Mouse (Mus musculus) heart, embryonic 11.5 days (tissue): ENCODE measurements at regions not wholly inside any gene's neighbourhood (a gene's known extent, or its start where the extent isn't known, plus 50 kb on each side); places are given as distances from the start of the nearest gene placed in this dataset.

Experiments used
- ATAC-seq: fragments of 200-750 bp; cut with Nextera tagmentation; replicated peaks from 2 replicates; pipeline ENCODE4 v1.8.0; 2017; ENCODE audit warnings: moderate library complexity; ENCODE audit not compliant: insufficient number of reproducible peaks, low FRiP score, low TSS enrichment
- H3K27ac ChIP-seq: fragments of 300-500 bp; sonication (generic); 2 replicates; pipeline ENCODE4 v1.5.1; 2014; ENCODE audit warnings: mild to moderate bottlenecking, low read depth, low read length
- H3K27me3 ChIP-seq: fragments of 300-500 bp; sonication (generic); 2 replicates; pipeline ENCODE4 v1.6.1; 2014; ENCODE audit warnings: mild to moderate bottlenecking, low read length, mixed read lengths; ENCODE audit not compliant: control insufficient read depth, insufficient read depth
- H3K36me3 ChIP-seq: fragments of 300-500 bp; sonication (generic); 2 replicates; pipeline ENCODE4 v1.6.1; 2014; ENCODE audit warnings: mild to moderate bottlenecking, low read length, moderate library complexity, mixed read lengths; ENCODE audit not compliant: control insufficient read depth, insufficient read depth
- H3K4me1 ChIP-seq: fragments of 300-500 bp; sonication (generic); 2 replicates; pipeline ENCODE4 v1.6.1; 2014; ENCODE audit warnings: low read length; ENCODE audit not compliant: control insufficient read depth, insufficient read depth
- H3K4me2 ChIP-seq: fragments of 300-500 bp; sonication (generic); 2 replicates; pipeline ENCODE4 v1.6.1; 2014; ENCODE audit warnings: mild to moderate bottlenecking, moderate library complexity
- H3K4me3 ChIP-seq: fragments of 300-500 bp; sonication (generic); 2 replicates; pipeline ENCODE4 v1.5.1; 2014; ENCODE audit warnings: low read depth, low read length
- H3K9ac ChIP-seq: fragments of 300-500 bp; sonication (generic); 2 replicates; pipeline ENCODE4 v1.6.1; 2014; ENCODE audit warnings: mild to moderate bottlenecking, low read depth, low read length, moderate library complexity
- H3K9me3 ChIP-seq: fragments of 300-500 bp; sonication (generic); replicated peaks from 2 replicates; pipeline ENCODE4 v1.6.1; 2016; ENCODE audit warnings: low read length; ENCODE audit not compliant: control insufficient read depth
- WGBS: fragments of 180-500 bp; shearing (Covaris S2); extraction: QIAGEN DNeasy Blood & Tissue Kit; methylation state at CpG from one replicate; pipeline ENCODE4 v1.1.7; 2014; ENCODE audit not compliant: insufficient replicate concordance; 5-methylcytosine and 5-hydroxymethylcytosine counted together

GRCm38 (mm10) chr2:167801389-167801788 is 111.8 kb upstream of the Tmem189 start:
- Histone ChIP-seq H3K4me2 (no peak overlapping the region), H3K27me3 (no peaks in the 10 kb centered on the region), H3K9me3 (no peaks in the 10 kb centered on the region), H3K4me3 (no peak overlapping the region), H3K36me3 (no peaks in the 10 kb centered on the region), H3K27ac (peak overlapping the region; percentile 94), H3K9ac (no peak overlapping the region), H3K4me1 (peaks cover 19% of the 10 kb centered on the region)
- ATAC-seq: peak; percentile 66
- 33% methylated on average over 10 of the region's 10 CpGs for WGBS

DNA sequence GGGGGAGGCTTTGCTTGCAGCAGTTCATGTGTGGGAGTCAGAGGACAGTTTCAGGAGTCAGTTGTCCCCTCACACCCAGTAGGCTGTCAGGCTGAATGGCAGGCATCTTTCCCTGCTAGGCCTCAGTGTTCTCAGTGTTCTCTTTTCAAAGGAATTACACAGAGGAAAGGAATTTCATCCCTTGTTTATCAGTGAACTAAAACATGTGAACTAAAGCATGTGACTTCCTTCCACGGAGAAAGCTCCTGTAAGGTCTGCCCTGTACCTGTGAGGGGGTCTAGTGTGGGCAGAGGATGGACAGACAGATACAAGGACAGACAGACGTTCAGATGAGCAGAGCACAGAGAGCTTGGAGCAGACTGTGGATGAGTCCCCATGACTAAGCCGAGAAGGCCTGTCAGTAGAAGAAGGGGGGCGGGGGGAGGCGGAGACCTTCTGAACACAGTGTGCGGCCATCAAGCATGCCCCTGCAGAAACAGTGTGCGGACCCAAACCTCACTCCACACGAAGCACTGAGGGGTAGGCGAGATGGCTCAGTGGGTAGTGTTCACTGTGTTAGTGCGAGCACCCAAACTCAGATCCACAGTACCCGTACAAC is 111.1 kb upstream of the Tmem189 start:
- Histone ChIP-seq H3K27ac (peak overlapping the region; percentile 94), H3K4me2 (no peak overlapping the region)

DNA sequence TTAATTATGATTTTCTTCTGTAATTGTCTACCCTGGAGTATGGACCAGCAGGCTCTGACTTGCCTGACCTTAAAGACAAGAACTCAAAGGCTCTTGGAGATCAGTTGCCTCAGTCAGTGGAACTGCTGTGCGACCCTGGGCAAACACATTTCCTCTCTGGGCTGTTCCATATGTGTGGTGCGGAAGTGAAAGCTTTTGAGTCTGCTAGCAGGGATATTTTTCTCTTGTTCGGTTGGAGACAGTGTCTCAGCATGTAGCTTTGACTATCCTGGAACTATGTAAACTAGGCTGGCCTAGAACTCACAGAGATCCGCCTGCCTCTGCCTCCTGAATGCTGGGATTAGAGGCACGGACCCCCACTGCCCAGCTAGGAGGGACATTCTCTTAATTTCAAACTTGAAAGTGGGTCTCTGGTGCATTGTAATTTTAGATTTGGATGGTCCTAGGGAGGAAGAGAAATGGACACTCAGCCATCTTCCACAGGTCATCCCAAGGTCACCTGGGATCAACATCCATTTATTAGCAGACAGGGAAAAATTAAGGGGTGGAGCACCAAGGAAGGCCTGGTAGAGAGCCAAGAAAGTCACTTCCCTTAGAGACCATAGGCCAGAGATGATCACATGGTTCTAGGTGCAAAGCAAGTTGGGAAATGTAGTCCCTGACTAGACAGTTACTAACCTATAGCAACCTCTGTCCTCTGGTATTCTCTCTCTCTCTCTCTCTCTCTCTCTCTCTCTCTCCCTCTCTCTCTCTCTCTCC is 110.2 kb upstream of the Tmem189 start:
- Histone ChIP-seq H3K4me3 (no peak overlapping the region), H3K27ac (peak overlapping the region; percentile 94), H3K27me3 (no peaks in the 10 kb centered on the region), H3K9ac (no peak overlapping the region), H3K36me3 (no peaks in the 10 kb centered on the region), H3K4me1 (peaks cover 12% of the 10 kb centered on the region), H3K4me2 (no peak overlapping the region), H3K9me3 (no peaks in the 10 kb centered on the region)
- ATAC-seq: peak; percentile 78
- 85% methylated on average over 5 of the region's 5 CpGs for WGBS

More for the DNA sequence above, 111.1 kb upstream of the Tmem189 start:
- Histone ChIP-seq H3K27me3 (no peaks in the 10 kb centered on the region), H3K9me3 (no peaks in the 10 kb centered on the region), H3K4me1 (peaks cover 14% of the 10 kb centered on the region), H3K4me3 (no peak overlapping the region), H3K36me3 (no peaks in the 10 kb centered on the region), H3K9ac (peak overlapping the region; percentile 17; the same call in 1 of the 2 replicates)
- WGBS: 50% methylated on average over 11 of the region's 11 CpGs
- peak; percentile 20; the same call in 1 of the 2 replicates for ATAC-seq

DNA sequence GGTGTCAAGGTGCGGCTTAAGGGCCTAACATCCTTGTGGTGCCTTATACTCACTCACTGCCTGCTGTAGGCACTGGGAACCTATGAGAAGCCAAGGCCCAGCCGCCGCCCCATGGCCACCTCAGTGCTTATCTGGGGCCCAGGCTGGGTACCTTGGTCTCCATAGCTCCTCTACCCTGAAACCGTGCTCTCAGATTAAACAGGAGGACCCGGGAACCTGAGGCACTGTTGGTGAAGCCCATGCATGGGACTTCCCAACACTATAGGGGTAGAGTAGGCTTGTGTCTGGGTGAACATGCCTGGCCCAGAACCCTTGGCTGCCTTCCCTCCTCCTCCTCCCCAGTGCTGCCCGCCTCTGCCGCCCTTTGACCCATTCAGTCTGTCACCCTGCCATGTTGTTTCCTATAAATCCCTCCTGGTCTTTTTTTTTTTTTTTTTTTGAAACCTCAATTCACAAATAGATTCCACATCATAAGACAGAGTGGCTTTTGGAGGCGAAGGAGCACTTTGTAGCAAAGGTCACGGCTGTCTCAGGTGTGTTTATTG is 109.4 kb upstream of the Tmem189 start:
- H3K27me3 ChIP-seq: no peaks in the 10 kb centered on the region

DNA sequence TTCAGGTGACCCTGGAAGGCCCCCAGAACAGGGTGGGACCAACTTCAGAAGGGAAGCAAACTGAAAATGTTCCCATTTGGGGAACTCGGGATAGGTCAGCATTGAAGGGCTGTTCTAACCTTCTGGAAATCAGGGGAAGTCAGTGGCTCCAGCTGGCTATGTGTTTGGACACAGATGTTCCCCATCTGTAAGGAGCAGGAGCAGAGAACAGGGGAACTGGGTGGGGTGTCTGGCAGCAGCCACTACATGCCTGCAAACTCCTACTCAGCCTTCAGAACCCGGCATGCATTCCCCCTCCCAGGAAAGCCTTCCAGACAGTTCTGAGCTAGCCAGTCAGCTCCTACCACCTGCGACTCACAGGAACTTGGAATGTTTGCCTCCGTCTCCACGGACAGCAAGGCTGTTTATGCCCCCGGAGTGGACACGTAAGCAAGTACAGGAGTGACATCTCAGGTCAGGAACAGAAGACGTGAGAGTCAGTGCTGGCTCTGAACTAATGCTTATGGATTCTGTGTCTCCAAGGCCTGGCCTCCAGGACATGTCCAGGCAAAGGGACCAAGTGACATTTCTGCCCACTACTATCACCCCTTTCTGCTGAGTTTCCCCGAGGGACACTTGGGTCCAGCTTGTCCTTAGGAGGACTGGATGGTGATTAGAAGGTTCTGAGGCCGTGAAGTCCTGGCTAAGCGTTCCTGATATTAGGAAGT is 108.6 kb upstream of the Tmem189 start:
- H3K27ac ChIP-seq: no peak overlapping the region
- H3K36me3 ChIP-seq: no peaks in the 10 kb centered on the region
- 84% methylated on average over 11 of the region's 11 CpGs for WGBS
- H3K9ac ChIP-seq: no peak overlapping the region
- no peaks in the 10 kb centered on the region for H3K9me3 ChIP-seq
- ATAC-seq: no peak
- H3K4me1 ChIP-seq: peaks cover 12% of the 10 kb centered on the region
- H3K4me3 ChIP-seq: no peak overlapping the region
- H3K27me3 ChIP-seq: no peaks in the 10 kb centered on the region
- no peak overlapping the region for H3K4me2 ChIP-seq

More for the DNA sequence above, 109.4 kb upstream of the Tmem189 start:
- Histone ChIP-seq H3K9ac (no peak overlapping the region), H3K9me3 (no peaks in the 10 kb centered on the region), H3K4me1 (peaks cover 12% of the 10 kb centered on the region), H3K4me2 (no peak overlapping the region), H3K36me3 (no peaks in the 10 kb centered on the region), H3K27ac (0 out of 2 replicates have a peak overlapping the region, but pooled peaks have one; percentile 6), H3K4me3 (no peak overlapping the region)
- ATAC-seq: no peak
- WGBS: 87% methylated on average over 9 of the region's 9 CpGs

- Histone ChIP-seq H3K9me3 (no peaks in the 10 kb centered on the region), H3K4me3 (no peak overlapping the region), H3K27me3 (no peaks in the 10 kb centered on the region), H3K9ac (no peak overlapping the region), H3K36me3 (no peaks in the 10 kb centered on the region), H3K4me2 (no peak overlapping the region), H3K27ac (no peak overlapping the region), H3K4me1 (0 out of 2 replicates have a peak, but pooled peaks cover 3% of the 10 kb centered on the region)
- no peak for ATAC-seq
- 79% methylated on average over 7 of the region's 7 CpGs for WGBS
Observed at GRCm38 (mm10) chr2:167795491-167795890, 105.9 kb upstream of the Tmem189 start.

- no peak for ATAC-seq
- no peak overlapping the region for H3K4me2 ChIP-seq
- no peaks in the 10 kb centered on the region for H3K27me3 ChIP-seq
- H3K27ac ChIP-seq: no peak overlapping the region
- no peaks in the 10 kb centered on the region for H3K36me3 ChIP-seq
- H3K4me1 ChIP-seq: no peaks in the 10 kb centered on the region; the same call in 1 of the 2 replicates
- no peak overlapping the region for H3K4me3 ChIP-seq
- no peak overlapping the region for H3K9ac ChIP-seq
- no peaks in the 10 kb centered on the region for H3K9me3 ChIP-seq
- 80% methylated on average over 2 of the region's 2 CpGs for WGBS
Observed at GRCm38 (mm10) chr2:167793916-167794315, 104.3 kb upstream of the Tmem189 start.

- Histone ChIP-seq H3K4me2 (no peak overlapping the region), H3K9me3 (no peaks in the 10 kb centered on the region), H3K4me3 (no peak overlapping the region), H3K4me1 (no peaks in the 10 kb centered on the region; the same call in 1 of the 2 replicates), H3K27me3 (no peaks in the 10 kb centered on the region), H3K36me3 (no peaks in the 10 kb centered on the region), H3K9ac (no peak overlapping the region), H3K27ac (no peak overlapping the region)
- no peak for ATAC-seq
- WGBS: 47% methylated on average over 3 of the region's 3 CpGs
Observed at GRCm38 (mm10) chr2:167792753-167793152, 103.1 kb upstream of the Tmem189 start.
